Mouse (Mus musculus): ENCODE data around the gene Oxld1. TPM values are rescaled to one million over a fixed set of nuclear protein-coding genes. Genes with fewer than 3 reads are reported as not detected.
"Not testable (repeated sequence)": the region's sequence is repeated elsewhere in the genome, so short reads cannot be mapped to it uniquely, and the experiment has no call there.

Oxld1 gene
- polyA plus RNA-seq, 1 experiment from 2014 or later, result 17.6 TPM

DNA sequence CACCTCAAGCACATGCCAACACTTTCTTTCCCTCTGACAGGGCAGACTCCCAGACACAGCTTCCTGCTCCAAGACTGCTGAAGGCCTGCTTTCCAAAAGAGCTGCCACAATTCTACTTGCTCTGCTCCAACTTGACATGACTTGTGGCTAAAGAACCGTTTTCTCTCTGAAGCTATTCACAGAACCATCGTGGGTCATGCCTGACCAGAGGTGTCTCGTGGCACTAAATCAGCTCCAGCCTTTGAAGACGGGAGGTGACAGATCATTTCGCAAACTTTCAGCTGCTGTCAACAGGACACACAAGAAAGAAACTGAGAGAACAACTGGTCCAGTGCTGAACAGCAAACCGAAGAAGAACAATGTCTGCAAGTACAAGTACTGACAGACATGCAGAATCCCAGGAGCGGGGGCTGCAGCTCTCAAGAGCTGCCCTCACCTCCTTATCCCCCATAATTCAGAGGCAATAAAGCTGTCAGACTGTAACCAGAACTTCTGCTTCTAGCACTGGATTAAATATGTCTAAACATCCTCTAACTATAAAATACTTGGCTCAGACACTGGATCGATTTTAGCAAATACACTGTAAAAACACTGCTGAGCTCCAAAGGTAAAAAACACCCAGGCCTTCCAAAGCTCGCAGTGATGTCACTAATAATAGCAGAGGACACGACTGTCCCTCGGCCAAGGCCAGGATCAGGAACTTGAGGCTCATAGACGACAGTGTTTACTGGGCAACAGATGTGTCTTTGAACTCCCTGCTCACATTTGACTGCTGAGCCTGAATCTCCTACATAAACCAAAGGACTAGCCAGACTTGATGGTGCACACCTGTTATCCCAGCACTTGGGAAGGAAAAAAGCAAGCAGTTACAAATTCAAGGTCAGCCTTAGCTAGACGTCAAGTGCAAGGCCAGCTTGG is 35.0 kb downstream of the Oxld1 start:
- Histone ChIP-seq H3K9ac (ENCODE audit: low read depth, low read length) (no peak overlapping the region), H3K4me1 (replicated peaks; ENCODE audit: control insufficient read depth, insufficient read depth, low read length) (no peaks in the 10 kb centered on the region), H3K27me3 (replicated peaks; ENCODE audit: control insufficient read depth, insufficient read depth, low read length) (no peaks in the 10 kb centered on the region), H3K4me2 (replicated peaks; ENCODE audit: low read depth) (no peak overlapping the region), H3K36me3 (ENCODE audit: control insufficient read depth, insufficient read depth) (peaks cover 82% of the 10 kb centered on the region), H3K4me3 (ENCODE audit: low read depth, low read length) (no peak overlapping the region), H3K9me3 (ENCODE audit: control insufficient read depth) (no peaks in the 10 kb centered on the region), H3K27ac (ENCODE audit: low read depth, low read length) (no peak overlapping the region)
- TF ChIP-seq CTCF (IDR thresholded peaks at IDR 0.05; ENCODE audit: low read depth), result no peak
- 55% methylated on average over 13 of the region's 13 CpGs for WGBS
- ATAC-seq, result no peak

- no peaks in the 10 kb centered on the region for H3K27me3 ChIP-seq (replicated peaks; ENCODE audit: control insufficient read depth, insufficient read depth, low read length)
- H3K9ac ChIP-seq (ENCODE audit: low read depth, low read length), result no peak overlapping the region
- peaks cover 72% of the 10 kb centered on the region for H3K36me3 ChIP-seq (ENCODE audit: control insufficient read depth, insufficient read depth)
- no peak for TF ChIP-seq CTCF (IDR thresholded peaks at IDR 0.05; ENCODE audit: low read depth)
- no peaks in the 10 kb centered on the region for H3K9me3 ChIP-seq (ENCODE audit: control insufficient read depth)
- ATAC-seq, result no peak
- 100% methylated on average over 1 of the region's 1 CpGs for WGBS
- no peaks in the 10 kb centered on the region for H3K4me1 ChIP-seq (replicated peaks; ENCODE audit: control insufficient read depth, insufficient read depth, low read length)
- no peak overlapping the region for H3K4me2 ChIP-seq (replicated peaks; ENCODE audit: low read depth)
- H3K4me3 ChIP-seq (ENCODE audit: low read depth, low read length), result no peak overlapping the region
- H3K27ac ChIP-seq (ENCODE audit: low read depth, low read length), result no peak overlapping the region
Observed at GRCm38 (mm10) chr11:120418592-120418991, 39.3 kb downstream of the Oxld1 start.

DNA sequence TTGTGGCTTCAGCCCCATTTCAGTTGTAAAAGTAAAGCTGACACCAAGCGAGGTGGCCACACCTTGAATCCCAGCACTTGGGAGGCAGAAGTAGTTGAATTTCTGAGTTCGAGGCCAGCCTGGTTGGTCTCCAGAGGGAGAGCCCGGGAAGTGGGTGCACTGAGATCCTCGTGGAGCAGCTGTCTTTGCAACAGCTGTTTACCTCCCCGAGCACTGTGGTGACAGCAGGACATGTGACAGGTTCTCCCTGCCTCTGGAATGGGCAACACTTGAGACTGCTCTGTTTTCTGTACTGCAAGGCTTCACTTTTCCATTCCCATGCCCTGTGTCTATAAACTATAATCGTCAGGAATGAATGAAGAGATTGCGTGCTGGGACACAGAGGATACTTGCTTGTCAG is 40.0 kb downstream of the Oxld1 start:
- H3K4me3 ChIP-seq (ENCODE audit: low read depth, low read length), result no peak overlapping the region
- no peak for TF ChIP-seq CTCF (IDR thresholded peaks at IDR 0.05; ENCODE audit: low read depth)
- H3K9me3 ChIP-seq (ENCODE audit: control insufficient read depth), result no peaks in the 10 kb centered on the region
- no peak overlapping the region for H3K4me2 ChIP-seq (replicated peaks; ENCODE audit: low read depth)
- no peak overlapping the region for H3K27ac ChIP-seq (ENCODE audit: low read depth, low read length)
- H3K36me3 ChIP-seq (ENCODE audit: control insufficient read depth, insufficient read depth), result peaks cover 75% of the 10 kb centered on the region
- H3K4me1 ChIP-seq (replicated peaks; ENCODE audit: control insufficient read depth, insufficient read depth, low read length), result no peaks in the 10 kb centered on the region
- no peak overlapping the region for H3K9ac ChIP-seq (ENCODE audit: low read depth, low read length)
- H3K27me3 ChIP-seq (replicated peaks; ENCODE audit: control insufficient read depth, insufficient read depth, low read length), result no peaks in the 10 kb centered on the region
- WGBS, result 90% methylated on average over 7 of the region's 7 CpGs
- no peak for ATAC-seq

GRCm38 (mm10) chr11:120413621-120414020 is 44.2 kb downstream of the Oxld1 start:
- H3K36me3 ChIP-seq (ENCODE audit: control insufficient read depth, insufficient read depth), result peaks cover 77% of the 10 kb centered on the region
- ATAC-seq; H3K27ac ChIP-seq (ENCODE audit: low read depth, low read length); H3K9ac ChIP-seq (ENCODE audit: low read depth, low read length); H3K27me3 ChIP-seq (replicated peaks; ENCODE audit: control insufficient read depth, insufficient read depth, low read length); H3K4me1 ChIP-seq (replicated peaks; ENCODE audit: control insufficient read depth, insufficient read depth, low read length); H3K4me2 ChIP-seq (replicated peaks; ENCODE audit: low read depth); H3K4me3 ChIP-seq (ENCODE audit: low read depth, low read length); H3K9me3 ChIP-seq (ENCODE audit: control insufficient read depth): not testable (repeated sequence)
- 96% methylated on average over 7 of the region's 10 CpGs for WGBS

Other genes with a start within 250 kb of the Oxld1 start
- gene Bahcc1, start 225.1 kb downstream of the Oxld1 start, polyA plus RNA-seq (2015; fragmentation: Nextera tagmentation; extraction: Ambion mirVana), result 3.1 and 4.2 TPM in 2 replicates
- 1,513 and 1,605 TPM in 2 replicates for gene Actg1, start 109.5 kb downstream of the Oxld1 start, polyA plus RNA-seq (2015; fragmentation: Nextera tagmentation; extraction: Ambion mirVana)
- 0.14 and 0.16 TPM in 2 replicates for gene Fscn2, start 96.5 kb downstream of the Oxld1 start, polyA plus RNA-seq (2015; fragmentation: Nextera tagmentation; extraction: Ambion mirVana)
- gene Faap100, start 79.3 kb downstream of the Oxld1 start, polyA plus RNA-seq (2015; fragmentation: Nextera tagmentation; extraction: Ambion mirVana), result 9.7 and 11.7 TPM in 2 replicates
- gene Nploc4, start 20.4 kb downstream of the Oxld1 start, polyA plus RNA-seq (2015; fragmentation: Nextera tagmentation; extraction: Ambion mirVana), result 15.6 and 16.3 TPM in 2 replicates
- gene Tspan10, start 15.4 kb downstream of the Oxld1 start, polyA plus RNA-seq (2015; fragmentation: Nextera tagmentation; extraction: Ambion mirVana), result not detected in 2 replicates
- 0.22 TPM in 1 of 2 replicates, not detected in the other for gene Pde6g, start 4.6 kb downstream of the Oxld1 start, polyA plus RNA-seq (2015; fragmentation: Nextera tagmentation; extraction: Ambion mirVana)
- gene Ccdc137, start within 50 bp of the Oxld1 start, polyA plus RNA-seq (2015; fragmentation: Nextera tagmentation; extraction: Ambion mirVana), result 14.1 and 16.0 TPM in 2 replicates
- 22.8 and 23.3 TPM in 2 replicates for gene Arl16, start 9.5 kb upstream of the Oxld1 start, polyA plus RNA-seq (2015; fragmentation: Nextera tagmentation; extraction: Ambion mirVana)
- 204 and 208 TPM in 2 replicates for gene Mrpl12, start 26.5 kb upstream of the Oxld1 start, polyA plus RNA-seq (2015; fragmentation: Nextera tagmentation; extraction: Ambion mirVana)
- gene Slc25a10, start 33.8 kb upstream of the Oxld1 start, polyA plus RNA-seq (2015; fragmentation: Nextera tagmentation; extraction: Ambion mirVana), result 139 and 143 TPM in 2 replicates
- gene Gcgr, start 72.6 kb upstream of the Oxld1 start, polyA plus RNA-seq (2015; fragmentation: Nextera tagmentation; extraction: Ambion mirVana), result 1.0 and 1.6 TPM in 2 replicates
- gene Mcrip1, start 91.7 kb upstream of the Oxld1 start, polyA plus RNA-seq (2015; fragmentation: Nextera tagmentation; extraction: Ambion mirVana), result 68.7 and 73.4 TPM in 2 replicates
- gene Ppp1r27, start 93.1 kb upstream of the Oxld1 start, polyA plus RNA-seq (2015; fragmentation: Nextera tagmentation; extraction: Ambion mirVana), result 1.4 and 1.6 TPM in 2 replicates
- 2,516 and 2,539 TPM in 2 replicates for gene P4hb, start 115.2 kb upstream of the Oxld1 start, polyA plus RNA-seq (2015; fragmentation: Nextera tagmentation; extraction: Ambion mirVana)
- 474 and 493 TPM in 2 replicates for gene Arhgdia, start 123.6 kb upstream of the Oxld1 start, polyA plus RNA-seq (2015; fragmentation: Nextera tagmentation; extraction: Ambion mirVana)
- 209 and 226 TPM in 2 replicates for gene Alyref, start 140.3 kb upstream of the Oxld1 start, polyA plus RNA-seq (2015; fragmentation: Nextera tagmentation; extraction: Ambion mirVana)
- gene Anapc11, start 140.4 kb upstream of the Oxld1 start, polyA plus RNA-seq (2015; fragmentation: Nextera tagmentation; extraction: Ambion mirVana), result 107 and 108 TPM in 2 replicates
- gene Npb, start 150.4 kb upstream of the Oxld1 start, polyA plus RNA-seq (2015; fragmentation: Nextera tagmentation; extraction: Ambion mirVana), result 3.4 and 3.5 TPM in 2 replicates
- gene Pcyt2, start 159.9 kb upstream of the Oxld1 start, polyA plus RNA-seq (2015; fragmentation: Nextera tagmentation; extraction: Ambion mirVana), result 320 and 378 TPM in 2 replicates
- 73.1 and 77.7 TPM in 2 replicates for gene Sirt7, start 167.2 kb upstream of the Oxld1 start, polyA plus RNA-seq (2015; fragmentation: Nextera tagmentation; extraction: Ambion mirVana)
- 40.2 and 49.1 TPM in 2 replicates for gene Mafg, start 175.5 kb upstream of the Oxld1 start, polyA plus RNA-seq (2015; fragmentation: Nextera tagmentation; extraction: Ambion mirVana)
- 5.3 and 6.5 TPM in 2 replicates for gene Pycr1, start 185.7 kb upstream of the Oxld1 start, polyA plus RNA-seq (2015; fragmentation: Nextera tagmentation; extraction: Ambion mirVana)
- not detected in 2 replicates for gene Myadml2, start 190.1 kb upstream of the Oxld1 start, polyA plus RNA-seq (2015; fragmentation: Nextera tagmentation; extraction: Ambion mirVana)
- gene Notum, start 203.1 kb upstream of the Oxld1 start, polyA plus RNA-seq (2015; fragmentation: Nextera tagmentation; extraction: Ambion mirVana), result 0.39 and 0.68 TPM in 2 replicates
- 105 and 106 TPM in 2 replicates for gene Aspscr1, start 214.9 kb upstream of the Oxld1 start, polyA plus RNA-seq (2015; fragmentation: Nextera tagmentation; extraction: Ambion mirVana)